Mouse (Mus musculus) hindbrain, embryonic 15.5 days (tissue): ENCODE measurements around the gene Mrpl37. TPM values are rescaled to one million over a fixed set of nuclear protein-coding genes. Genes with fewer than 3 reads are reported as not detected.

Experiments used
- ATAC-seq: fragments of 200-750 bp; cut with Nextera tagmentation; 2 replicates; pipeline ENCODE4 v1.8.0; 2017; ENCODE audit warnings: low read depth, moderate number of reproducible peaks, moderate TSS enrichment; ENCODE audit not compliant: low FRiP score
- H3K27ac ChIP-seq: fragments of 300-500 bp; sonication (generic); replicated peaks from 2 replicates; pipeline ENCODE4 v1.5.1; 2015; ENCODE audit warnings: mild to moderate bottlenecking, inconsistent platforms
- H3K27me3 ChIP-seq: fragments of 300-500 bp; sonication (generic); 2 replicates; pipeline ENCODE4 v1.6.1; 2015; ENCODE audit warnings: control low read depth, inconsistent platforms
- H3K36me3 ChIP-seq: fragments of 300-500 bp; sonication (generic); 2 replicates; pipeline ENCODE4 v1.6.1; 2015; ENCODE audit warnings: control low read depth, inconsistent platforms
- H3K4me1 ChIP-seq: fragments of 300-500 bp; sonication (generic); replicated peaks from 2 replicates; pipeline ENCODE4 v1.6.1; 2015; ENCODE audit warnings: control low read depth, inconsistent platforms
- H3K4me2 ChIP-seq: fragments of 300-500 bp; sonication (generic); 2 replicates; pipeline ENCODE4 v1.6.1; 2015; ENCODE audit warnings: moderate library complexity, mild to moderate bottlenecking, inconsistent platforms
- H3K4me3 ChIP-seq: fragments of 300-500 bp; sonication (generic); 2 replicates; pipeline ENCODE4 v1.5.1; 2015; ENCODE audit warnings: mild to moderate bottlenecking, inconsistent platforms
- H3K9ac ChIP-seq: fragments of 300-500 bp; sonication (generic); 2 replicates; pipeline ENCODE4 v1.6.1; 2015; ENCODE audit warnings: inconsistent platforms
- H3K9me3 ChIP-seq: fragments of 300-500 bp; sonication (generic); 2 replicates; pipeline ENCODE4 v1.6.1; 2016; ENCODE audit warnings: control low read depth, inconsistent platforms
- WGBS: fragments of 180-500 bp; shearing (Covaris S2); methylation state at CpG from one replicate; pipeline ENCODE4 v1.1.7; 2015; 5-methylcytosine and 5-hydroxymethylcytosine counted together
- polyA plus RNA-seq: library from polyadenylated mRNA; unstranded; fragments of >200 nt; fragmentation: Nextera tagmentation; extraction: Ambion mirVana; gene quantifications from 2 replicates; pipeline ENCODE4 v1.2.1, GENCODE M21; 2015

Mrpl37 gene
- polyA plus RNA-seq, 1 experiment from 2014 or later = 85.2 TPM

- Histone ChIP-seq H3K27me3 (no peaks in the 10 kb centered on the region), H3K4me1 (peaks cover 62% of the 10 kb centered on the region), H3K27ac (no peak overlapping the region)
Measured at GRCm38 (mm10) chr4:107013119-107013816, 53.4 kb downstream of the Mrpl37 start.

GRCm38 (mm10) chr4:107012574-107012973 lies 54.1 kb downstream of the Mrpl37 start:
- Histone ChIP-seq H3K27ac (no peak overlapping the region), H3K36me3 (no peaks in the 10 kb centered on the region), H3K9ac (no peak overlapping the region), H3K27me3 (no peaks in the 10 kb centered on the region), H3K4me1 (peaks cover 56% of the 10 kb centered on the region), H3K9me3 (no peaks in the 10 kb centered on the region), H3K4me2 (no peak overlapping the region), H3K4me3 (no peak overlapping the region)
- ATAC-seq = no peak
- WGBS = 84% methylated on average over 3 of the region's 3 CpGs

More at GRCm38 (mm10) chr4:107013119-107013816, 53.4 kb downstream of the Mrpl37 start:
- no peak for ATAC-seq
- no peaks in the 10 kb centered on the region for H3K9me3 ChIP-seq
- no peak overlapping the region for H3K4me2 ChIP-seq
- no peak overlapping the region for H3K4me3 ChIP-seq
- WGBS = 86% methylated on average over 6 of the region's 6 CpGs
- H3K36me3 ChIP-seq = no peaks in the 10 kb centered on the region
- H3K9ac ChIP-seq = no peak overlapping the region

GRCm38 (mm10) chr4:107012005-107012478 lies 54.6 kb downstream of the Mrpl37 start:
- Histone ChIP-seq H3K27me3 (no peaks in the 10 kb centered on the region), H3K4me3 (no peak overlapping the region), H3K27ac (no peak overlapping the region), H3K9ac (no peak overlapping the region), H3K4me2 (no peak overlapping the region), H3K36me3 (no peaks in the 10 kb centered on the region), H3K4me1 (peaks cover 50% of the 10 kb centered on the region), H3K9me3 (no peaks in the 10 kb centered on the region)
- WGBS = 70% methylated on average over 13 of the region's 13 CpGs
- ATAC-seq = no peak

- H3K27ac ChIP-seq = no peak overlapping the region
- H3K9me3 ChIP-seq = no peaks in the 10 kb centered on the region
- H3K4me1 ChIP-seq = peaks cover 44% of the 10 kb centered on the region
- whole genome bisulfite sequencing = 90% methylated on average over 8 of the region's 8 CpGs
- no peak overlapping the region for H3K4me3 ChIP-seq
- ATAC-seq = no peak
- no peak overlapping the region for H3K9ac ChIP-seq
- no peak overlapping the region for H3K4me2 ChIP-seq
- H3K27me3 ChIP-seq = no peaks in the 10 kb centered on the region
- H3K36me3 ChIP-seq = no peaks in the 10 kb centered on the region
Measured at GRCm38 (mm10) chr4:107011325-107012004, 55.2 kb downstream of the Mrpl37 start.

GRCm38 (mm10) chr4:107009548-107009947 lies 57.1 kb downstream of the Mrpl37 start:
- WGBS = 88% methylated on average over 7 of the region's 7 CpGs
- Histone ChIP-seq H3K4me1 (peaks cover 35% of the 10 kb centered on the region), H3K36me3 (no peaks in the 10 kb centered on the region), H3K9ac (no peak overlapping the region), H3K27me3 (no peaks in the 10 kb centered on the region), H3K27ac (no peak overlapping the region), H3K4me2 (no peak overlapping the region), H3K4me3 (no peak overlapping the region), H3K9me3 (no peaks in the 10 kb centered on the region)
- no peak for ATAC-seq

GRCm38 (mm10) chr4:107008161-107008560 lies 58.5 kb downstream of the Mrpl37 start:
- no peak for ATAC-seq
- H3K4me2 ChIP-seq = no peak overlapping the region
- no peak overlapping the region for H3K27ac ChIP-seq
- H3K9me3 ChIP-seq = no peaks in the 10 kb centered on the region
- no peak overlapping the region for H3K9ac ChIP-seq
- WGBS = 100% methylated on average over 2 of the region's 2 CpGs
- no peaks in the 10 kb centered on the region for H3K27me3 ChIP-seq
- H3K36me3 ChIP-seq = no peaks in the 10 kb centered on the region
- H3K4me3 ChIP-seq = no peak overlapping the region
- peaks cover 32% of the 10 kb centered on the region for H3K4me1 ChIP-seq

- Histone ChIP-seq H3K4me3 (no peak overlapping the region), H3K27me3 (no peaks in the 10 kb centered on the region), H3K9me3 (no peaks in the 10 kb centered on the region), H3K4me1 (peaks cover 34% of the 10 kb centered on the region), H3K27ac (no peak overlapping the region), H3K4me2 (no peak overlapping the region), H3K9ac (no peak overlapping the region), H3K36me3 (no peaks in the 10 kb centered on the region)
- no peak for ATAC-seq
- WGBS = 86% methylated on average over 8 of the region's 8 CpGs
Measured at GRCm38 (mm10) chr4:107007359-107007758, 59.3 kb downstream of the Mrpl37 start.

GRCm38 (mm10) chr4:107006807-107007206 lies 59.9 kb downstream of the Mrpl37 start:
- Histone ChIP-seq H3K4me1 (peaks cover 35% of the 10 kb centered on the region), H3K4me3 (no peak overlapping the region), H3K27ac (no peak overlapping the region), H3K36me3 (no peaks in the 10 kb centered on the region), H3K9ac (no peak overlapping the region), H3K9me3 (no peaks in the 10 kb centered on the region), H3K27me3 (no peaks in the 10 kb centered on the region), H3K4me2 (no peak overlapping the region)
- ATAC-seq = no peak
- WGBS = 86% methylated on average over 6 of the region's 6 CpGs

- H3K27ac ChIP-seq = no peak overlapping the region
- no peaks in the 10 kb centered on the region for H3K27me3 ChIP-seq
- H3K9ac ChIP-seq = no peak overlapping the region
- ATAC-seq = no peak
- H3K36me3 ChIP-seq = no peaks in the 10 kb centered on the region
- no peak overlapping the region for H3K4me3 ChIP-seq
- H3K9me3 ChIP-seq = no peaks in the 10 kb centered on the region
- H3K4me2 ChIP-seq = no peak overlapping the region
- 85% methylated on average over 4 of the region's 4 CpGs for WGBS
- H3K4me1 ChIP-seq = peaks cover 40% of the 10 kb centered on the region
Measured at GRCm38 (mm10) chr4:107006229-107006628, 60.4 kb downstream of the Mrpl37 start.

Other genes with a start within 250 kb of the Mrpl37 start
- gene Ssbp3, start 156.2 kb downstream of the Mrpl37 start, polyA plus RNA-seq = 143 and 151 TPM in 2 replicates
- gene Cyb5rl, start 120 bp upstream of the Mrpl37 start, polyA plus RNA-seq = 3.6 and 4.6 TPM in 2 replicates
- gene Cdcp2, start 30.0 kb upstream of the Mrpl37 start, polyA plus RNA-seq = 0.16 TPM in 1 of 2 replicates, not detected in the other
- gene Tmem59, start 111.5 kb upstream of the Mrpl37 start, polyA plus RNA-seq = 355 and 390 TPM in 2 replicates
- 16.6 and 37.6 TPM in 2 replicates for gene Tceanc2, start 112.2 kb upstream of the Mrpl37 start, polyA plus RNA-seq
- not detected in 2 replicates for gene Ldlrad1, start 142.3 kb upstream of the Mrpl37 start, polyA plus RNA-seq
- 48.6 and 55.5 TPM in 2 replicates for gene Lrrc42, start 186.7 kb upstream of the Mrpl37 start, polyA plus RNA-seq
- 34.8 and 37.3 TPM in 2 replicates for gene Hspb11, start 186.7 kb upstream of the Mrpl37 start, polyA plus RNA-seq
- gene Dio1, start 240.3 kb upstream of the Mrpl37 start, polyA plus RNA-seq = not detected in 2 replicates
- gene Yipf1, start 247.5 kb upstream of the Mrpl37 start, polyA plus RNA-seq = 57.0 and 61.4 TPM in 2 replicates